Mouse (Mus musculus): ENCODE measurements around the gene Plekha7.

Gene Plekha7

GRCm38 (mm10) chr7:116288996-116289395 is 19.2 kb downstream of the Plekha7 start:
- DNase-seq (ENCODE audit: low read depth, low spot score): no peak

DNA sequence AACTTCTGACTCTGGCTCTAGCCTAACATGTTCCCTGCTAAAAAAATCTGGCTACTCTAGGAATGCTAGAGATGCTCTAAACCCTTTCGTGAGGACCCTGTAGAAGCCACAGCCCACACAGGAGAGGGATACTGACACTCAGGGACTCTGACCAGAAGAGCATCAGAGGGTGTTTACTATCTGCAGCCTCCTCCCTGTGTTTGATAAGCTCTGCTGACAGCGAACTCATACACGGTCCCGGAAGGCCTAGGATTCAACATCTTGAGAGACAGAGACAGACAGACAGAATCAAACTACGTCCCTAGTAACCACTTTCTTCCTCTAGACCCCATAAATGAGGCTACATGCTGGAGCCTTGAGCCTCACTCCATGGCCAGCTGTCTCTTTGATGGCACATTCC is 20.2 kb downstream of the Plekha7 start:
- no peak for DNase-seq (ENCODE audit: low read depth, low spot score)

DNA sequence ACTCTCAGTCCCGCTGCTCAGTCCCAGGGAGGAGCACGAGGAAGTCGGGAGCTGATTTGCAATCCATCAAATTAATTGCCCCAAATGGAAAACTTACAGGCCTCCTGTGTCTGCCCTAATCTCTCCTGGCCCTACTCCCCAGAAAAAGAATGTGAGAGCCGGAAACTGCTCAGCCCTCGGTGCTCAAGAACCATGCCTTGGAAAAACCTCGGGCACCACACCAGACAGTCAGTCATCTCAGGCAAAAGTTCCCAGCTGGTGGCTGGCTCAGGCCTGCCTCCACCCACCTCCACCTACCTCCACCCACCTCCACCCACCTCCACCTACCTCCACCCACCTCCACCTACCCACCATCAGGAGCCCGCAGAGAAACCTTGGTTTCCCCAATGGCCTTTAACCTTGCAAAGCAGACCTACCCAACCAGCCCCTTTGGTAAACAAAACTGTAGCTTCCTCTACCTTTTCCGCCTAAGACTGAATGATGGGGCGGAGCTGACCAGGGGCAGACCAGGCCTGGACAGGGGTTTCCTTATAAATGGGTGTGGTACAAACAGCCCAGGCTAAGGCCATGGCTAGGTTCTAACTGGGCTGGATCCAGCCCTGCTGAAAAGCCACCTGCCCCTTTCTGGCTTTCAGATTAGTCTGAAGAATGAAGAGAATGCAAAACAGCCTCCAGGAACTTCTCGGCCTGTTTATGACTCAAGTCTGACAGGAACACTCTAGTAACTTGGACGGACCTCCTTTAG is 21.4 kb downstream of the Plekha7 start:
- DNase-seq (ENCODE audit: low read depth, low spot score): no peak

GRCm38 (mm10) chr7:116286173-116286572 is 22.0 kb downstream of the Plekha7 start:
- no peak for DNase-seq (ENCODE audit: low read depth, low spot score)

DNA sequence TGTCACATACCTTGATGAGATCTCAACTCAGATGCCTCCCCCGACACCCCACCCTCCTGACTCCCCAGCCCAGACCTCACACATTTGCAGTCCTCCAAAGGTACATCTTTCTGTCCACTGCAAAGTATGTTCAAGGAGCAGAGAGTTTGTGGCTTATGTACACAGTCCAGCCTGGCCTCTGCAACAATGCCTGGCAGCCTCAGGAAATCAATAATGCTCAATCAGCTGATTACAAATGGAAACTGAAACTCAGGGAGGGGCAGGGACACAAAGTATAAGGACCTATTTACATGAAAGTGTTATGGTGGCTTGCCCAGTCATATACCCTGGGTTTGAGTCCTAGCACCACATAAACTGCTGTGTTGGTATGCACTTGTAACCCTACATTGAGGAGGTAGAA is 23.0 kb downstream of the Plekha7 start:
- no peak for DNase-seq (ENCODE audit: low read depth, low spot score)

DNA sequence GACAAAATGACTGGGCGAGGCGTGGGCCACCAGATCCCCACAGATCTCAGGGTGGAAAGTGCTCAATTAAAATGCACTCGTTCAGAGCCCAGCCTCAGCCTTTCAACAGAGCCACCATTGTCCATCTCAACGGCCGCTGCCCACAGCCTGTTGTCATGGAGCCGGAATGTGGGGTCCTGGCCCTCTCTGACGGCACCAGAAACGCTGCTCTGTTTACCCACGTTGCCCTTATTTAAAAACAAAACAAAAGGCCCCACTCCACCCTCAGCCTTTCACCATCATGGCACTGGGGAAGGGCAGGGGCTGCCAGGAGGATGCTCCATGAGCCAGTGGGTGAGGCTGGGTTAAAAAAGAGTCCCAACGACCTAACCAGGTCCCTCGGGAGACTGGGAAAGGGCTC is 25.4 kb downstream of the Plekha7 start:
- DNase-seq (ENCODE audit: low read depth, low spot score): no peak

- DNase-seq (ENCODE audit: low read depth, low spot score): peak; percentile 24
Observed at GRCm38 (mm10) chr7:116280126-116280525, 28.1 kb downstream of the Plekha7 start.

DNA sequence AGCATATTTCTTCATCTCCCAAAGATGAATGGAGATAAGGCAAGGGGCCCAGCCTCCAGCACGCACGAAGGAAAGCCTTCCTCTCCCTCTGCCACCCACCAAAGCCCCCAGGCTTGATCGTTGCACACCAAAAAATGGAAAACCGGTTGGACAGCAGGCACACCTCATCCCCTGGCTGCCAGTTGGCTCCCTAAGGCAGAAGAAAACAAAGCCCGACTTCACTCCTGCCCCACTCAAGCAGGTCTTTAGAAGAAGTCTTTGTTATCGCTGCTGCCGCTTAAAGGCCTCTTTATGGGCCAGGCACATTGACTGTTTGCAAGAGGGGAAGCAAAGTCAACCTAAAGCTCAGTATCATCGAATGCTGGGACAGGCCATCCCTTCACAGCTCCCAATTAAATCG is 29.9 kb downstream of the Plekha7 start:
- no peak for DNase-seq (ENCODE audit: low read depth, low spot score)

- no peak for DNase-seq (ENCODE audit: low read depth, low spot score)
Observed at GRCm38 (mm10) chr7:116276315-116276714, 31.9 kb downstream of the Plekha7 start.

DNA sequence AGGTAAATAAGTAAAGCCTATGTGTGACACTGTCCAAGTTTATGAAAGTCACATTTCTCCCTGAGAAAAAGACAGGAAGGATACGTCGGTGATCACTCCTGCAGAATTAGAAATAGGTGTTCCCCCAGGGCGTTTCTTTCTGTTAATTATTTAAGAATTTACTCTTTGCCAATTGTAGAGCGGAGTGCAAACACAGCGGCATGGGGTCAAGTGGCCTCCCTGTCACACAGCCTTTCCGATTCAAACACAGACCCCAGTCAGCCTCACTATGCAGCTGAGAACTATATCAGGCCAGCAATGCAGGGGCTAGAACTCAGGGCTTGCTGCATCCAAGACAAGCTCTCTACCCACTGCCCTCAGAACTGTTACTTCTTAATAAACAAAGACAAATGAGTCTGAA is 35.1 kb downstream of the Plekha7 start:
- DNase-seq (ENCODE audit: low read depth, low spot score): no peak

GRCm38 (mm10) chr7:116269501-116269995 is 38.6 kb downstream of the Plekha7 start:
- DNase-seq (ENCODE audit: low read depth, low spot score): no peak

DNA sequence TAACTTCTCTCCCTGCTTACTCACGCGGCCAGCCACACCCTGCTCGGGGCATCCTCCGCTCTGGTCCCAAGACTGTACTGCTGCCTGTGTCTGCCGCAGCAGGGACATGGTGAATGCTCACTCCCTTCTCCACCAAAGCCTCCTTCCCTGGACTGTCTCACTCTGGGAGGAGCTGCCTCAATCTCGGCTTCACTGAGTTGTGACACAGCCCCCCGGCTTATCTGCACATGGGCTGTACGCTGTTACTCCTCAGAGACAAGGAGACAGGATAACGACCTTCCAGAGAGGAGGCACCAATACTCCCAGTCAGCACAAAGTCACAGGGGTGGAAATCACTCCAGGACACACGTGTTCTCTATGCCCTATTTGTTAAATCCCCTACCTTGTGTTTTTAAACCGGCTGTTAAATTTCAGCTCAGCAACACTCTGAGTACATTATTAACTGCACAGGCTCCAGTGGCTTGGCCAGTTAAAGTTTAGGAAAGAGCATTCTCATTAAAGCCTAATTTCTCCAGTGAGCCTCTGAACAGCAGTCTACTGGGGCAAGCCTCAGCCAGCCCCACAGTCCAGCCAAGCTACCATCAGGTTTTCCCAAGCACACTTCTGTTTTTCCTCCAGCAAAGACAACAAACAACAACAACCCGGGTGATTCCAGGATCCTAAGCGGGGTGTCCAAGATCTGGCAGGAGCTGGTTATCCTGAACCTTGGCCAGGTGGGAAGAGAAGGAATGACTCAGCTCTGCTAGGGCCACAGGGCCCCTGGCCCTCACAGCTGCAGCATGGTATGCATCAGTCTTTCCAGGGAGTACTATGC is 39.9 kb downstream of the Plekha7 start:
- DNase-seq (ENCODE audit: low read depth, low spot score): no peak

DNA sequence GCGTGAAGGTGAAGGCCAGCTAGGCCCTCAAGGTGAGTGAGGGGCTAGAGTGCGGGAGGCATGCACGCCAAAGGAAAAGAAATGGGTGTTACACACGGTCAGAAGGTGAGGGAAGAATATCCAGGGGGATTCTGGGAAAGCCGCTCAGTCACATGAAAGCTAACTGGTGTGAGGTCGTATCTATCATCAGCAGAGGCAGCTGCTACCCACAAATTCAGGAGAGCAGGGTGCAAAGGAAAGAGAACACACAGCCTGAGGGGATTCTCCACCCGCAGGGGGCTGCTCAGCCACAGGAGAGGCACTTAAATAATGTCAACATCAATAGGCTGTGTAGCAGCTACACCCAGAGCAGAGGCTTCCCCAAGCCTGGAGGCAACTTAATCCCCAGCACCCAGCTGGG is 44.9 kb downstream of the Plekha7 start:
- DNase-seq (ENCODE audit: low read depth, low spot score): no peak

DNA sequence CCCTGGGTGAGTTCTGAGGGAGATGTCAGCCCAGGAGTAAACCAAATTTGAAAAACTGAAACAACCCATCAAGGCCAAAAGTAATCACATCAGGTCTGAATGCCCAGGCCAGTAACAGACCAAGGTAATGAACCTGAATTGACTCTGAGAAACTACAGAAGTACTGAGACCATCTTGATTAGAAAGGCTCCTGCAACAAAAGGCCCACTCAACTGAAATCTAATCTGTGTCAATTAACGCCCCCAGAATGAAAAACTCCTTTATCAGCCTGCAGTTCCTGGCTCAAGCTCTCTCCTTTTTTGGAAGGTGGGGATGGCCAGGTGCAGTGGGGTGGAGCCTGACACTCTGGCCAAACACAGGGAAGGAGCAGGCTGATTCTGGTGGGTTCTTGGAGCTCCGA is 45.7 kb downstream of the Plekha7 start:
- DNase-seq (ENCODE audit: low read depth, low spot score): no peak

DNA sequence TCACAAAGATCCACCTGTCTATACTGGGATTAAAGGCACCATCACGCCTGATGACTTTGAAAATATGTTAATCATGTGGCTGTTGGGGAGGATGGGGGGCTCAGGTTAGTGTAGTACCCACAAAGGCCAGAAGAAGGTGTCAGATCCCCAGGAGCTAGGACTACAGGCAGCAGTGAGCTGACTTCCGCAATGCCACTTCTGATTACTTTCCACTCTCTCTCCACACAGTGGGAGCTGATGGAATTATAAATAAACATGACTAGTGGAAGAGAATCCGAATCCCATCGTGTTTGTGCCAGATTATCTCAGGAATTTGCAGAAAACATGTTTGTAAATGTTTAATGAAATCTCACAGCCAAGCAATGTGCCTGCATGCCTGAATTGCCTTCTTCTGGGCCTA is 46.1 kb downstream of the Plekha7 start:
- DNase-seq (ENCODE audit: low read depth, low spot score): no peak

DNA sequence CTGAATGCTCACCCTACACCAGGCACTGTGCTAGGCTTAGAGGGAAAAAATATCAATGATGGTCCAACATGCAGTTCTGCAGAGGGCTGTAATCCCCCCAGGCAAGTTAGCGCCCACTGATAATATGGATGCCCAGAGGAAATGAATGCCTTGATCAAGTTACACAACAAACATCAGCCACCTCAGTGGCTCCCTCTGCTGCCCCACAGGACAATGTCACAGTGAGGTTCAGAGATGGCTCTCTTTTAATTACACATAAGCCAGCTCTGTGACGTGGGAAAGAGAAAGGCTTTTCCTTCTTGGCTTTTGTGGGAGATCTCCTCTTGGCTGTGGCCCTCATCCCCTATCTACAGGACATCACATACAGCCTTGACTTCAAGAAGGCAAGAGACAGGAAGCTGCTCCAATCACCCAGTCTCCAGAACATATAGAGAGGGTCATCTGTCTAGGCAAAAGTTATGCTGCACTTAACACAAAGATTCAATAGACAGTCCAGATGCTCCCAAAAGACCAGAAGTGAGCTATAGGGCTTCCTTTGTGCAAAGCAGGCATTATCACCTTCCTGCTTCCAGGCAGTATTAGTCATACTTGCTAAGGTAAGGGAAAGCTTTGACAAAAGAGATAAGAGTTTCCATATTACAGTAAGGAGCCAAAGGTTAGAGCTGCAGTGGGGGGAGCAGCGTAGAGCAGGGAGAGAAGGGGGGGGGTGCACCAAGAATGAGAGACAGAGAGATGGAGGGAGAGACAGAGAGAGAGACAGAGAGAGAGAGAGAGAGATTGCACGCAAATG is 47.2 kb downstream of the Plekha7 start:
- no peak for DNase-seq (ENCODE audit: low read depth, low spot score)

DNA sequence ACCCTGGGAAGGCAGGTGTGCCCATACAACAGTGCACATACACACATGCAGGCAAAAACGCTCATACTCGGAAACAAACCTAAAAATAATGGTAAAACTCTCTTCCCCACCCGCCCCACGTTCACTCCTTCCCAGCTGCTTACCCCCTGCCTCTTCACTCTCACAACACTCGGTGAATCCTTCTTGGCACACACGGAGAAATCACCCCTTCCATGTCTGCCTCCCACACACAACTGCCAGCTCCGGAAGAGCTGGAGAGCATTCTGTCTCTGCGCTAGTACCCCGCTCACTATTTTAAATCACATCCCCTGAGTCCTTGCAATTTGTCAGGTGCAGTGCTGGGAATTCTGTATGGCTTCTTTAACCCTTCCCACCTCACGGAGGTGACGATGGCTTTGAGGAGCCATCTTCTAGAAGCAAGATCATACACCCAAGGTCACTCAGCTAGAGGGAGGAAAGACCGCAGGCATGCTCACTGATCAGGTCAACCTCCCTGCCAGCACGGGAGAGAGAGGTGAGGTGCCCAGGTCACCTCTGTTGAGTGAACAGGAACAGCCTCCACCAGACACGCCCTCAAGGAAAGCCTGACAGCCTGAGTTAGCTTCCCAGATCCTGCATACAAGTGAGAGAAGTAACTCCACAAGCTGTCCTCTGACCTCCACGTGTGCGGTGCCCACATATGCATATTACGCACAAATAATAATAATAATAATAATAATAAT is 49.6 kb downstream of the Plekha7 start:
- no peak for DNase-seq (ENCODE audit: low read depth, low spot score)

DNA sequence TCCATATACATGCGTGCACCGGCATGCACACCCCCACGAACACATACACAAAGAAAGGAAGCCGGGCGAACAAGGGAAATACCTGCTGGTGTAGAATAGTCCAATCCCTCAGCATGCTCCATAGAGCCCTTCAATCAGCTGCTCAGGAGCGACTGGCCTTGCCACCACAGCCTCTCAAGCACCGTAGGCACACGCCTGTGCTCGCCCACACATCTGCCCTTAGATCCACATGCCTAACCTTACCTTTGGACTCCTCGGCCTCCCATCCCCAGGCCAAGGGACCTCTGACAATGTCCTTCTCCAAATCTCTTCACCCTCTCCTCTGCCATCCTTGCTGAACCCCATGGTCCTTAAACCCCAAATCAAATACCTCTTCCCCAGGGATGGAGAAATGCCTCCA is 50.2 kb downstream of the Plekha7 start:
- DNase-seq (ENCODE audit: low read depth, low spot score): no peak

GRCm38 (mm10) chr7:116255664-116256063 is 52.5 kb downstream of the Plekha7 start:
- DNase-seq (ENCODE audit: low read depth, low spot score): no peak

- DNase-seq (ENCODE audit: low read depth, low spot score): no peak
Observed at GRCm38 (mm10) chr7:116254660-116255059, 53.5 kb downstream of the Plekha7 start.

DNA sequence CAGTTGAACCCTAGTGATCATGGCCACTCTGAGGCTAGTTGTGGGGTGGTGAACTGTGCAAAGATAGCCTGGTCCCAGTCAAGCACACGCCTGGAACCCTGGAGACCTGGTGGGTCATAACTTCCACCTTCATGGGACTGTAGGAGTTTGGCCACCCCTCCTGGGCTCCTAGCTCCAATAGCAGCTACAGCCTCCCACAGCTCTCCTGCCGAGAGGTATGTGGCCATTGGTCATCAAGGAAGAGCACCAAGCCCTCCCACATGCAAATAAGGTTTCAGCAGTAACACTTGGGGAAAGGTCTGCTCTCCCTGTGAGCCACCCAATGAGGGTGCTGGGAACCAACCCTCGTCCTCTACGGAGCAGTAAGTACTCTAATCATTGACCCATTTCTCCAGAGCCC is 55.7 kb downstream of the Plekha7 start:
- no peak for DNase-seq (ENCODE audit: low read depth, low spot score)

Data from forelimb bud, embryonic 11.5 days (tissue).